Mouse (Mus musculus) kidney, embryonic 16.5 days (tissue): ENCODE data around the gene Gcn1l1. TPM values are rescaled to one million over a fixed set of nuclear protein-coding genes. Genes with fewer than 3 reads are reported as not detected.

ENCODE experiments used
- ATAC-seq: fragments of 200-750 bp; cut with Nextera tagmentation; 2 replicates; pipeline ENCODE4 v1.8.0; 2017; ENCODE audit warnings: moderate TSS enrichment; ENCODE audit not compliant: low FRiP score, low TSS enrichment
- H3K27ac ChIP-seq: fragments of 300-500 bp; sonication (generic); 2 replicates; pipeline ENCODE4 v1.5.1; 2014; ENCODE audit warnings: low read length
- H3K27me3 ChIP-seq: fragments of 300-500 bp; sonication (generic); 2 replicates; pipeline ENCODE4 v1.6.1; 2014; ENCODE audit warnings: low read length, control low read depth, mixed read lengths; ENCODE audit not compliant: insufficient read depth
- H3K36me3 ChIP-seq: fragments of 300-500 bp; sonication (generic); 2 replicates; pipeline ENCODE4 v1.6.1; 2014; ENCODE audit warnings: low read length, control low read depth, mixed read lengths; ENCODE audit not compliant: insufficient read depth
- H3K4me1 ChIP-seq: fragments of 300-500 bp; sonication (generic); 2 replicates; pipeline ENCODE4 v1.6.1; 2014; ENCODE audit warnings: low read length, control low read depth, mixed read lengths; ENCODE audit not compliant: insufficient read depth
- H3K4me2 ChIP-seq: fragments of 300-500 bp; sonication (generic); replicated peaks from 2 replicates; pipeline ENCODE4 v1.6.1; 2014; ENCODE audit warnings: low read depth, low read length
- H3K4me3 ChIP-seq: fragments of 300-500 bp; sonication (generic); 2 replicates; pipeline ENCODE4 v1.5.1; 2014; ENCODE audit warnings: mild to moderate bottlenecking, low read length
- H3K9ac ChIP-seq: fragments of 300-500 bp; sonication (generic); replicated peaks from 2 replicates; pipeline ENCODE4 v1.6.1; 2014; ENCODE audit warnings: low read length
- H3K9me3 ChIP-seq: fragments of 300-500 bp; sonication (generic); 2 replicates; pipeline ENCODE4 v1.6.1; 2016; ENCODE audit warnings: low read length, control low read depth
- WGBS: fragments of 180-500 bp; shearing (Covaris S2); extraction: QIAGEN DNeasy Blood & Tissue Kit; methylation state at CpG from one replicate; pipeline ENCODE4 v1.1.7; 2014; 5-methylcytosine and 5-hydroxymethylcytosine counted together
- polyA plus RNA-seq: library from polyadenylated mRNA; unstranded; fragments of >200 nt; fragmentation: Nextera tagmentation; extraction: Ambion mirVana; gene quantifications from 2 replicates; pipeline ENCODE4 v1.2.1, GENCODE M21; 2015

The Gcn1l1 gene
- polyA plus RNA-seq, 1 experiment from 2014 or later, result 44.3 TPM

DNA sequence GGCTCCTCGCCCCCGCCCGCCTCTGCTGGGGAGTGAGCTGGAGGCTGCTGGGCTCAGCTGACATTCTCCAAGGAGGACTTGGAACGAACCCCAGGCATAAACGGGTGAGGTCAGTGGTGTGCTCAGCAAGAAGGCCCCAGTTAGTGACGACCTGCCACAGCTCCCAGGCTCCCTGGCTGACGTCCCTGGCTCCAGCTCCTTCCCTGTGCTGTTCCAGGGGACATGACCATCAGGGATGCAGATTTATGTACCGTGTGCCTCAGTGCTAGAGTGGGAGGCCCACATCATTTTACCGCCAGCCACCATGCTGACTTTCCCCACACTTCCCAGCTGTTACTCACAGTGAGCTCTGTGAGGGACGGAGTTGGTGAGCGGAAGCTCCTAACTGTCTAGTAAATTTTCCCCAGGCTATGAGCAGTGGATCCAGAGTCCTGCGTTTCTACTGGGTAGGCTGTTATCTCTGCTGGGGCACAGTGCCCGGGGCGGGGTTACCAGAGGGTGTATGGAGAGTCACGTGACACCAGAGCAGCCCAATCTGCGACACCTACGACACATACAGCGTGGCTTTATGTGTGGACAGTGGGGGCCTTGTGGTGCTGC, 33.3 kb upstream of the Gcn1l1 start:
- H3K9me3 ChIP-seq, result no peaks in the 10 kb centered on the region
- H3K4me3 ChIP-seq, result no peak overlapping the region
- H3K27ac ChIP-seq, result peak overlapping the region; percentile 86
- H3K27me3 ChIP-seq, result no peaks in the 10 kb centered on the region
- H3K4me2 ChIP-seq, result peak overlapping the region; percentile 20
- H3K36me3 ChIP-seq, result no peaks in the 10 kb centered on the region
- ATAC-seq, result peak; percentile 83
- H3K4me1 ChIP-seq, result peaks cover 77% of the 10 kb centered on the region
- peak overlapping the region; percentile 15; the same call in 1 of the 2 replicates for H3K9ac ChIP-seq
- WGBS, result 21% methylated on average over 18 of the region's 18 CpGs

DNA sequence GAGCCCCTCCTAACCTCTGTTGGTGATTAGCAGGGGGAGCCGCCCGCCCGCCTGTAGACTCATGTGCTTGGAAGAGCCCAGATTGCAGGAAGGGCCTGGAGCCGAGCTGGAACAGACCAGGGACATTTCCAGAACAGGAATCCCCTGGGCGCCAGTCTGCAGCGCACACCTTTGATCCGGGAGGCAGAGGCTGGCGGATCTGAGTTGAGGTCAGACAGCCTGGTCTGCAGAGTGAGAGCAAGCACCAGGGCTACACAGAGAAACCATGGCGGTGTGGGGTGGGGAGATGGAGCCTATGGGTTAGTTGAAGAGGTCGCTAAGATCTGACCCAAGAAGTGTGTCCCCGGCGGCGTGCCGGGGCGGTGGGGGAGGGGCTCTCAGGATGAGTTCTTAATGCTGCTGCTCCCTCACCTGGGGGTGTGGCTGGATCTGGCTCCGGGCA, 30.7 kb upstream of the Gcn1l1 start:
- peaks cover 81% of the 10 kb centered on the region for H3K4me1 ChIP-seq
- no peaks in the 10 kb centered on the region for H3K36me3 ChIP-seq
- H3K4me3 ChIP-seq, result no peak overlapping the region
- H3K27ac ChIP-seq, result peak overlapping the region; percentile 77
- H3K4me2 ChIP-seq, result peak overlapping the region; percentile 24
- no peaks in the 10 kb centered on the region for H3K27me3 ChIP-seq
- peak overlapping the region; percentile 38 for H3K9ac ChIP-seq
- 15% methylated on average over 16 of the region's 16 CpGs for WGBS
- no peaks in the 10 kb centered on the region for H3K9me3 ChIP-seq
- ATAC-seq, result no peak

DNA sequence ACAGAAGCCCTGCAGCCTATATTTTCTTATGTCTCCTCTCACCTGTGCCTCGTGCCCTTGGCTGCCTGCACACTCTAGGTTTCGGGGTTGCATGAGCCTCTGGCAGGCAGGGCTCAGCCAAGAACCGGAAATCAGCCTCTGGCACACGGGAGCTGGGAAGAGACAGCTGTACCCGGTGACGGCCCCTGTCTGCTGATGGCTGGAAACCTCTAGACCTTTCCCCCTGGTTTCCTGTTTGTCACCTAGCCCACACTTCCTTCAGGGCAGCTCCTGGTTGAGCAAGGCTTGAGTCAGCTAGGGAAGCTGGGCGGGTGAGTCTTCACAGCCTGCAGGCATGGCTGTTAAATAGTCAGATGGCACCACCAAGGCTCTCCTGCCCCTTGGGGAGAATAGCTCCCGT, 30.2 kb upstream of the Gcn1l1 start:
- Histone ChIP-seq H3K4me1 (peaks cover 76% of the 10 kb centered on the region), H3K4me3 (no peak overlapping the region), H3K27me3 (no peaks in the 10 kb centered on the region), H3K36me3 (no peaks in the 10 kb centered on the region), H3K4me2 (peak overlapping the region; percentile 24; the same call in 1 of the 2 replicates), H3K9me3 (no peaks in the 10 kb centered on the region), H3K9ac (peak overlapping the region; percentile 38), H3K27ac (peak overlapping the region; percentile 77)
- WGBS, result 13% methylated on average over 8 of the region's 8 CpGs
- no peak for ATAC-seq

DNA sequence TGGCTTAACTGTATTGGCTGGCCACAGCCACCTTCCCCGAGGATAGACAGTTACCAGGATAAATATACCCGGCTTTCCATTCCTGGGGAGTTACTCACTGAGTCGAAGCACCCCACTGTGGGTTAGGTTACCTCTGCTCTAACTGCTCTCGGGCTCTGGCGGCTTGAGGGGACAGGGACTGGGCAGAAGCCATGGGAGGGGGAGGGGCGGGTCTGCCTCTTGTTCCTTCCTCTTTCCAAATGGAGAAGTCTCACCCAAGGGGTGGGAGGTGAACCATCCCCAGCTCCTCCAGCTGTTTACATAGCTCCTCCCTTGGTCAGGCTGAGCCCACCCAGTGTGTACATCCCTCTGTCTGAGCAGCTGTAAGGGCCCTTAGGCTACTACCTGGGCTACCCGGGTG, 29.4 kb upstream of the Gcn1l1 start:
- WGBS, result 26% methylated on average over 7 of the region's 7 CpGs
- Histone ChIP-seq H3K27ac (no peak overlapping the region; the same call in 1 of the 2 replicates), H3K27me3 (no peaks in the 10 kb centered on the region), H3K4me2 (no peak overlapping the region), H3K4me1 (peaks cover 68% of the 10 kb centered on the region), H3K9me3 (no peaks in the 10 kb centered on the region), H3K36me3 (no peaks in the 10 kb centered on the region), H3K4me3 (no peak overlapping the region), H3K9ac (peak overlapping the region; percentile 38; the same call in 1 of the 2 replicates)
- ATAC-seq, result no peak

DNA sequence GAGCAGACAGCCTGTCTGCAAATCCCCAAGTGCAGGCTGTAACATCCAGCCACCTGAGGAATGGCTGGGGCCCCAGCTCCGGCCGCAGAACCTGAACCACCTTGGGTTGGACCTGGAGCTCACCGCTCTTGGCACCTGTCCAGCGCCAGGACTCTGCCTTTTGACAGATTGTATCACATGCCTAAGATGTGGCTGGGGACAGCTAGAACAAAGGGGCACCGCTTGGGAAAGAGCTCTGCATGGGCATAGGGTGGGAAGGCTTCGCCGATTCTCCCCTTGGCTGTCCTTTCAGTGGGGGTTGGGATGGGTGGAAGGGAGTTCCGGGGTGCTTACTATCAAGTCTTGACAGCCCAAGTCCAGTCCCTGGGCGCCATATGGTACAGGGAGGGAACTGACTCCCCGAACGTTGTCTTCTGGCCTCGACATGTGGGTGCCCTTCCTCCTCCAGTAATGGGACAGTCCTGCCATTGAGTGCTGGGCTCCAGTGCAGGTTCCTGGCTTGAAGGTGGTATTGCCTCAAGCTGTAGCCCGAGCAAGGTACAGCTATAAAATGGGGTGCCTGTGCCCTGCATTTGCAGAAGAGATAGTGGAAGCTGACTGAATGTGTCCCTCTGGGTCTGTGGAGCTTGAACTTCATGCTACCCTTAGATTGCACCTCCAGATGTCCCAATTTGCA, 26.9 kb upstream of the Gcn1l1 start:
- no peaks in the 10 kb centered on the region for H3K9me3 ChIP-seq
- WGBS, result 65% methylated on average over 13 of the region's 13 CpGs
- H3K4me2 ChIP-seq, result peak overlapping the region; percentile 15
- H3K4me3 ChIP-seq, result no peak overlapping the region
- peaks cover 56% of the 10 kb centered on the region for H3K4me1 ChIP-seq
- no peaks in the 10 kb centered on the region for H3K27me3 ChIP-seq
- 0 out of 2 replicates have a peak, but pooled peaks have one; percentile 18 for ATAC-seq
- no peaks in the 10 kb centered on the region for H3K36me3 ChIP-seq
- peak overlapping the region; percentile 32; the same call in 1 of the 2 replicates for H3K27ac ChIP-seq
- no peak overlapping the region; the same call in 1 of the 2 replicates for H3K9ac ChIP-seq

DNA sequence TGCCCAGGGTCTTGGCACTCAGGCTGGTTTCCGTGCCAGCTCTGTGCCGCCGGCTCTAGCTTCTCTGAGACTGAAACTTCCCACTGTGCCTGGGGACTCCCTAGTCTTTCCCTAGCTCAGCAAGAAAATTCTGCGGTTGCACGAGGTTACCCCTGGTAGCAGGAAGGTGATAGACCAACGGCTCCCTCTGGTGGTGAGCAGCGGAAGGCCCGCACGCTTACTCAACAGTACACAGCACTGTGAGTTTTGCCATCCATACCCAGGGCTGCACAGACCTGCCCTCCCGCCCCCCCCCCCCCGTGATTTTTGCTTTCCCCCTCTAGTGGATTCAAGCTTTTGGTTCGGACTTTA, 26.4 kb upstream of the Gcn1l1 start:
- H3K9ac ChIP-seq, result no peak overlapping the region; the same call in 1 of the 2 replicates
- H3K27me3 ChIP-seq, result no peaks in the 10 kb centered on the region
- H3K9me3 ChIP-seq, result no peaks in the 10 kb centered on the region
- H3K4me3 ChIP-seq, result no peak overlapping the region
- H3K4me1 ChIP-seq, result peaks cover 56% of the 10 kb centered on the region
- H3K27ac ChIP-seq, result peak overlapping the region; percentile 32; the same call in 1 of the 2 replicates
- H3K36me3 ChIP-seq, result no peaks in the 10 kb centered on the region
- 1% methylated on average over 12 of the region's 12 CpGs for WGBS
- peak; percentile 79 for ATAC-seq
- H3K4me2 ChIP-seq, result peak overlapping the region; percentile 15

DNA sequence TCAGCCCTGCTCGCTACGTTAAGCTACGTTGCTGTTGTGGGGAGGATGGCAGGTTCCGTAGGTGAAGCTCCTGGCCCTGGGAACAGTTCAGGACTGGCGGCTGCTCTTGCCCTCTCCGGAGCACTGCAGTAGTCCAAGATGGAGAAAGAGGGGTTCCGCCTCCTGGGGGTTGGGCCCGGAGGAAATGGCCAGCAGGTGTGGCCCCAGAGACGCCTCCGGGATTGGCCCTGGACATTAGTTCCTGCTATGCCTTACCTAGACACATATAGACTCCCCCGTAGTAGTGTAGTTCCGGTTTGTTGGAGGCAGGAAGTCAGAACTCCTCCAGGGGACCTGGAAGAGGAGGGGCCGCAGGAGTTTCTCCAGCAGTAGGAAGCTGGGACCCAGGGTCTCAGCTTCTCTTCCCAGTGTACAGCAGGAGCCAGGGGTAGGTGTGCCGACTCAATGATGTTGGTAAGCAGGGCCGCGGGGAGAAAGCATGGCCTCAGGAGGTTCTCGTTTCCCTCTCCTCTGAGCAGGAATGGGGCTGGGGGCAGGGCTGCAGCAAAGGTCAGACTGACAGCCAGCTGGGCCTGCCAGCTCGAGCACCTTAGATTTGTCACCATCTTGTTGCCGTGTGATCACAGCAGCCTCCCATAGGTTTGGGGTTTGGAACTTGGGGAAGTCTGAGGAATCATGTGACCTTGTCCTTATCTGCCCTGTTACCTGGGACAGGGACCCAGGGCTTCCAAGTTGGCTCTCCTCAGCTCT, 22.2 kb upstream of the Gcn1l1 start:
- Histone ChIP-seq H3K4me3 (peak overlapping the region; percentile 24), H3K4me2 (peak overlapping the region; percentile 39), H3K27me3 (no peaks in the 10 kb centered on the region), H3K9me3 (no peaks in the 10 kb centered on the region), H3K27ac (peak overlapping the region; percentile 88), H3K4me1 (peaks cover 56% of the 10 kb centered on the region), H3K9ac (peak overlapping the region; percentile 56), H3K36me3 (peaks cover 21% of the 10 kb centered on the region)
- ATAC-seq, result peak; percentile 21
- WGBS, result 25% methylated on average over 19 of the region's 19 CpGs

DNA sequence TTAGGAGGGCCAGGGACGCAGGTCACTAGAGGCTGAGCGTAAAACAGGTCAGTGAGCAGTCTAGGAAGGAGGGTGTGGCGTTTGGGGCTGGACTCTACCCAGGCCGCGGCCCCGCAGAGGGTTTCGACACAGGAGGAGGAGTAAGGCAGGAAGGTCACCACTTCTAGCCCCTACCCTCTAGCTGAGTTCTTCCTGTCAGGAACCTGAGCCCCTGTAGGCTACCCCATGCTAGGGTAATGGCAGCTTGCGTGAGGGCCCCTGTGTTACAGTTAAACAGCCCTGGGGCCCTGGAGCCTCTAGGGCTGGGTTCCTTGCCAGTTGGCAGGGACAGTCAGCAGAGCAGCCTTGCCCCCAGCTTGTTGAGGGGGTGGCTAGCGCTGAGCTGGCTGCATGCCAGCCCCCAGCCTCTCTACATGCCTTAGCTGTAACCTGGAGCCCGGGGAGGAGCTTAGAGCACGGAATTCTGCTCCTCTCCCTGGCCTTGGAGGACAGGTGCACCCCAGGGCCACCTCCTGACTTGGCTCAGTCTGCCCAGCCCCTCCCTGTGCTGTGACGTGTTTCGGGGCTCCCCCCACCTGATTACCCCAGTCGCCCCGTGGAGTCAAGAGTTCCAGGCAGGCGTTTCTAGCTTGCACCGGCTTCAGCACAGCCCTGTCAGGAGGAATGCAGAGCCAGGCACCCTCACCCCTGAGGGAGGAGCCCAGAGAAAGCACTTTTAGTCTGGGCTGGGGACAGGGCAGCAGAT, 21.4 kb upstream of the Gcn1l1 start:
- peak overlapping the region; percentile 24; the same call in 1 of the 2 replicates for H3K4me3 ChIP-seq
- H3K4me1 ChIP-seq, result peaks cover 48% of the 10 kb centered on the region
- peak overlapping the region; percentile 56 for H3K9ac ChIP-seq
- peak; percentile 70 for ATAC-seq
- H3K36me3 ChIP-seq, result peaks cover 28% of the 10 kb centered on the region
- H3K27ac ChIP-seq, result peak overlapping the region; percentile 88
- no peaks in the 10 kb centered on the region for H3K9me3 ChIP-seq
- 29% methylated on average over 17 of the region's 17 CpGs for WGBS
- peak overlapping the region; percentile 39 for H3K4me2 ChIP-seq
- no peaks in the 10 kb centered on the region for H3K27me3 ChIP-seq

DNA sequence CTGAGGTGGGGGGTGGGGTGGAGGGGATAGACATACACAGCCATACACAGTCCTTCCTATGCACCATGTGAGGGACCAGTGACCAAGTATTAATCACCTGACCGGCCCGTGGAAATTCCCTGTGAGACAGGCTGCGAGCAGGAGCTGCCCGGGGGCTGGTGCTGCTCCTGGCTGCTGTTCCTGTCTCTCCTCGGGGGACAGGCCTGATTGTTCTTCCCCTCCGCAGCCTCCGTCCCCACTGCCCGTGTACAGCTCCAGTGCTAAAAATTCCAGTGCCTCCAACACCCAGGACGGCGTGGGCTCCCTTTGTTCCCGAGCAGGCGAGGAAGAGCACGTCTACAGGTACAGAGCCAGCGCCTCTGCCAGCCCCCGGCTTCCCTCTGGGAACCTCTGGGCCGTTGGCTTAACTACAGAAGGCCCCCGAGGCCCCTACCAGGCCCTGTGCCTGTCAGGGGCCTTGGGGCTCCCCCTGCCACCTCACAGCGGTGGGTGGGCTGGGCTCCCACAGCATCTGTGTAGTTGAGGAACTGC, 20.3 kb upstream of the Gcn1l1 start:
- 42% methylated on average over 18 of the region's 18 CpGs for WGBS
- H3K27me3 ChIP-seq, result no peaks in the 10 kb centered on the region
- no peaks in the 10 kb centered on the region for H3K9me3 ChIP-seq
- H3K27ac ChIP-seq, result peak overlapping the region; percentile 88
- H3K4me1 ChIP-seq, result peaks cover 45% of the 10 kb centered on the region
- H3K36me3 ChIP-seq, result peaks cover 35% of the 10 kb centered on the region
- H3K4me3 ChIP-seq, result no peak overlapping the region
- H3K4me2 ChIP-seq, result no peak overlapping the region
- no peak for ATAC-seq
- H3K9ac ChIP-seq, result peak overlapping the region; percentile 37
